ENCODE assay signal across 8 mouse cellular contexts in the genomic region with DNA sequence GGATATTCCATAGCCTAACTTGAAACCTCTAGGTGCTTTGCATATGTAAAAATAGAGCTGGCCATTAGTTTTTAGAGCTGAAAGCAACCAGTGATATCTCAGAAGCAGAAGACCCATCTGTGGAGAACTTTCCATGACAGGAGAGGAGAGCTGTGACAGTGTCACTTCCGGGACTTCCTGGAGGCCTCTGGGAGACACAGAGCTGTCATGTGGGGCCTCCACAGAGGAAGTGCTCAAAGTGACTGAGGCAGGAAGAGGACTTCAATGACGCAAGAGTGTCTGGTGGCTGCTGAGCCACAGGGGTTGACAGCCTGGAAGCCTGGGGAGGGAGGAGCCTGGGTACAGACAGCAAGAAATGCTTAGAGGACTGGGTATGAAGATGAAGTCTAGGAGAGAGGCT. TPM values are rescaled to one million over a fixed set of nuclear protein-coding genes. Genes with fewer than 3 reads are reported as not detected.
DNase-seq lines count a peak whose midpoint lies in the region; ATAC-seq and TF ChIP-seq lines count a peak whose summit lies in the region.

No protein-coding gene starts in this region.

- H3K9ac ChIP-seq in hindbrain, embryonic 16.5 days (ENCODE audit: low read depth, low read length) = no peak overlapping the region

- peak; percentile 93 for ATAC-seq in CD4-positive, CD25-positive, alpha-beta regulatory T cell, adult 4 months
- no peak for ATAC-seq in hindbrain, embryonic 16.5 days

- peaks cover 5% of the 10 kb centered on the region for H3K36me3 ChIP-seq in macrophage (ENCODE audit: inconsistent target)
- H3K36me3 ChIP-seq in hindbrain, embryonic 16.5 days (ENCODE audit: control insufficient read depth, insufficient read depth, low read length) = no peaks in the 10 kb centered on the region

- TF ChIP-seq POLR2A in bone marrow macrophage, adult 2 months (IDR thresholded peaks at IDR 0.05; ENCODE audit: borderline replicate concordance, low read depth, low read length) = no peak

- H3K27ac ChIP-seq in bone marrow macrophage, adult 2 months (ENCODE audit: insufficient read depth, low read depth, low read length) = peak overlapping the region; percentile 8; the same call in 1 of the 2 replicates
- H3K27ac ChIP-seq in macrophage = peak overlapping the region; percentile 100
- no peak overlapping the region for H3K27ac ChIP-seq in hindbrain, embryonic 16.5 days (ENCODE audit: low read depth, low read length)

- WGBS in macrophage (ENCODE audit: missing documents) = 0% methylated on average over 2 of the region's 2 CpGs
- 59% methylated on average over 2 of the region's 2 CpGs for WGBS in hindbrain, embryonic 16.5 days

- peaks cover 69% of the 10 kb centered on the region for H3K4me1 ChIP-seq in bone marrow macrophage, adult 2 months (ENCODE audit: control insufficient read depth, insufficient read depth, low read length)
- no peaks in the 10 kb centered on the region for H3K4me1 ChIP-seq in hindbrain, embryonic 16.5 days (ENCODE audit: control insufficient read depth, insufficient read depth, low read depth, low read length)

- H3K27me3 ChIP-seq in hindbrain, embryonic 16.5 days (replicated peaks; ENCODE audit: control insufficient read depth, insufficient read depth, low read length) = no peaks in the 10 kb centered on the region

- peaks cover 99% of the 10 kb centered on the region for H3K79me2 ChIP-seq in macrophage (ENCODE audit: inconsistent target)

- H3K4me2 ChIP-seq in hindbrain, embryonic 16.5 days (ENCODE audit: low read length) = no peak overlapping the region

- peak; percentile 44 to 54 for DNase-seq in kidney, adult 8-10 months
- peak; percentile 77 for DNase-seq in thymus, postnatal 25 days
- no peak for DNase-seq in gastrocnemius, adult 8-10 months (ENCODE audit: low spot score in 2 of 2)
- DNase-seq in cerebellum, adult 8-10 months = no peak

- no peak overlapping the region; the same call in 1 of the 2 replicates for H3K4me3 ChIP-seq in bone marrow macrophage, adult 2 months (ENCODE audit: insufficient read depth, low read length)
- no peak overlapping the region for H3K4me3 ChIP-seq in macrophage (ENCODE audit: inconsistent target)
- H3K4me3 ChIP-seq in hindbrain, embryonic 16.5 days (ENCODE audit: low read length) = no peak overlapping the region

- TF ChIP-seq CTCF in bone marrow macrophage, adult 2 months (IDR thresholded peaks at IDR 0.05; ENCODE audit: low read depth, low read length) = no peak

- no peaks in the 10 kb centered on the region for H3K9me3 ChIP-seq in hindbrain, embryonic 16.5 days (ENCODE audit: control insufficient read depth, low read length)

RNA-seq across cellular contexts. Expression of gene Inpp5d, which starts 6.2 kb away (rescaled TPM):
- 100 to 1,000 TPM; 145 to 167 TPM for polyA plus RNA-seq in CD4-positive, CD25-positive, alpha-beta regulatory T cell, adult 4 months (2017; shearing (Covaris generic))
- 174 and 202 TPM in 2 replicates for polyA plus RNA-seq in bone marrow macrophage, adult 2 months (2012; ENCODE audit: insufficient read depth, insufficient read length, missing spikeins)
- 100 to 1,000 TPM in 23 of 26 experiments, 10 to 100 TPM in 3; 27.7 to 953 (median 662) TPM for total RNA-seq in macrophage (2018; cell fraction: chromatin; rRNA removed)
- 100 to 1,000 TPM in 25 of 26 experiments, 10 to 100 TPM in 1; 98.1 to 214 (median 175) TPM for total RNA-seq in macrophage (2018; cell fraction: cytosol; rRNA removed)
- total RNA-seq in macrophage (2018; cell fraction: nucleus; rRNA removed) = 100 to 1,000 TPM in 22 of 26 experiments, 10 to 100 TPM in 4; 36.2 to 581 (median 315) TPM
- polyA plus RNA-seq in macrophage (2018) = 176 to 213 TPM (median 185 TPM) in 3 replicates
- polyA plus RNA-seq in hindbrain, embryonic 16.5 days (2015; fragmentation: Nextera tagmentation; extraction: Ambion mirVana) = 3.2 and 3.7 TPM in 2 replicates
- 1 to 10 TPM; 1.8 to 3.9 (median 2.6) TPM for total RNA-seq in gastrocnemius, adult 8-10 months (2022)

RNA-seq across cellular contexts. Expression of gene Ngef, which starts 52.7 kb away (rescaled TPM):
- polyA plus RNA-seq in CD4-positive, CD25-positive, alpha-beta regulatory T cell, adult 4 months (2017; shearing (Covaris generic)) = not detected
- polyA plus RNA-seq in bone marrow macrophage, adult 2 months (2012; ENCODE audit: insufficient read depth, insufficient read length, missing spikeins) = not detected in 2 replicates
- total RNA-seq in macrophage (2018; cell fraction: chromatin; rRNA removed) = under 1 TPM in 1 of 26 experiments, not detected in 25; 0.79 TPM
- not detected for total RNA-seq in macrophage (2018; cell fraction: cytosol; rRNA removed)
- total RNA-seq in macrophage (2018; cell fraction: nucleus; rRNA removed) = not detected
- polyA plus RNA-seq in macrophage (2018) = not detected in 3 replicates
- polyA plus RNA-seq in hindbrain, embryonic 16.5 days (2015; fragmentation: Nextera tagmentation; extraction: Ambion mirVana) = 28.9 and 29.9 TPM in 2 replicates
- total RNA-seq in gastrocnemius, adult 8-10 months (2022) = under 1 TPM in 3 of 4 experiments, not detected in 1; 0.13 to 0.19 (median 0.16) TPM

Comparison
In these comparisons a context has a peak if more than half of its experiments do, and no peak if none do; other contexts are left out.
1. DNase-seq: peak in kidney, adult 8-10 months (2 of 2) and thymus, postnatal 25 days (single experiment); none in gastrocnemius, adult 8-10 months (0 of 2) and cerebellum, adult 8-10 months (single experiment).
2. RNA of gene Inpp5d, which starts 6.2 kb away (polyA plus RNA-seq): 174 to 202 TPM in bone marrow macrophage, adult 2 months, 176 to 213 TPM in macrophage and 145 to 167 TPM in CD4-positive, CD25-positive, alpha-beta regulatory T cell, adult 4 months; 3.2 to 3.7 TPM in hindbrain, embryonic 16.5 days; every median in the first group is over 10 times any median in the second.
3. RNA of gene Ngef, which starts 52.7 kb away (polyA plus RNA-seq): 28.9 to 29.9 TPM in hindbrain, embryonic 16.5 days; not detected in CD4-positive, CD25-positive, alpha-beta regulatory T cell, adult 4 months, not detected in bone marrow macrophage, adult 2 months and not detected in macrophage; every median in the first group is over 10 times any median in the second.